Mouse (Mus musculus) bone marrow, adult 2 months (tissue): Measurements from ENCODE around the gene Olfr599. TPM values are rescaled to one million over a fixed set of nuclear protein-coding genes. Genes with fewer than 3 reads are reported as not detected.
"Not testable (repeated sequence)": the region's sequence is repeated elsewhere in the genome, so short reads cannot be mapped to it uniquely, and the experiment has no call there.

ENCODE experiments used
- H3K27ac ChIP-seq: fragments of 200-500 bp; 2 replicates; pipeline ENCODE4 v1.5.1; 2012; ENCODE audit warnings: low read depth, mild to moderate bottlenecking, control low read depth, inconsistent platforms, low read length; ENCODE audit not compliant: control insufficient read depth, poor library complexity, insufficient read depth
- H3K4me1 ChIP-seq: fragments of 200-500 bp; 2 replicates; pipeline ENCODE4 v1.6.1; 2011; ENCODE audit warnings: low read length; ENCODE audit not compliant: control insufficient read depth, insufficient read depth
- H3K4me3 ChIP-seq: fragments of 200-500 bp; replicated peaks from 2 replicates; pipeline ENCODE3; 2011; ENCODE audit warnings: mild to moderate bottlenecking, low read depth, low read length, control low read depth; ENCODE audit not compliant: control insufficient read depth
- CTCF ChIP-seq: fragments of 200-500 bp; IDR thresholded peaks from 2 replicates; pipeline ENCODE4 v1.5.1; 2011; ENCODE audit warnings: low read length, control low read depth; ENCODE audit not compliant: control insufficient read depth, insufficient read depth
- POLR2A ChIP-seq: fragments of 200-500 bp; IDR thresholded peaks from 2 replicates; pipeline ENCODE4 v1.6.1; 2011; ENCODE audit warnings: low read depth, mild to moderate bottlenecking, control low read depth, low read length, borderline replicate concordance; ENCODE audit not compliant: control insufficient read depth
- WGBS: fragments of 180-500 bp; shearing (Covaris S2); methylation state at CpG from one replicate; pipeline ENCODE4 v1.1.7; 2018; 5-methylcytosine and 5-hydroxymethylcytosine counted together
- polyA plus RNA-seq: library from polyadenylated mRNA; stranded (reverse); fragments of >200 nt; gene quantifications from 2 replicates; pipeline ENCODE4 v1.2.4, GENCODE M21; 2011; ENCODE audit warnings: low replicate concordance; ENCODE audit not compliant: missing spikeins, insufficient read depth, insufficient read length

Olfr599 gene
- polyA plus RNA-seq = not detected in 2 replicates

DNA sequence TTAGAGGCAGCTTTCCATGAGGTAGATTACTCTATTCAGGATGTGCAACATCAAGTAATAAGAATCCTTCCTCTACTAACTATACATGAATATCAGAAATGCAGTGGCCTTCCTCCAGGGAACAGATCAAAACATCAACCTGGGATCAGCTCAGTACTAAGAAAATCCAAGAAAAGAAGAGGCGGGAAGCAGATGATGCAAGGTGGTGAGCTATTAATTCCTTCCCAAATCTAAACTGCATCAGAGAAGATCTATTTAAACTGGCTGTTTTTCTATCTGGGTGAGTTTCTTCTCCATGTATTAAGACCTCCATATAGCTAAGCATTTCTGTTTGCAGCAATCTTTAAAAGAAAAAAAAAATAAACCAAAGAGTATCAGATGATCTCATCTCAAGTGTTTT lies at the start of gene Olfr599:
Gene Olfr599 (plus strand): TSS at position 301 of the 400 bp plus-strand sequence.
- no peak within 1 kb of the TSS for H3K27ac ChIP-seq
- H3K4me3 ChIP-seq = no peak within 1 kb of the TSS
- H3K4me1 ChIP-seq = no peaks in the 10 kb centered on the region
- TF ChIP-seq POLR2A (no peak), CTCF (no peak)
- 83% methylated on average over 1 of the region's 1 CpGs for WGBS

- WGBS = 76% methylated on average over 2 of the region's 2 CpGs
- H3K4me1 ChIP-seq, H3K4me3 ChIP-seq, H3K27ac ChIP-seq: not testable (repeated sequence)
Measured at GRCm38 (mm10) chr7:103305348-103305747, 30.4 kb upstream of the Olfr599 start, which contains the start of gene Olfr596. TSS of gene Olfr596 (plus strand) at chr7:103305648.

DNA sequence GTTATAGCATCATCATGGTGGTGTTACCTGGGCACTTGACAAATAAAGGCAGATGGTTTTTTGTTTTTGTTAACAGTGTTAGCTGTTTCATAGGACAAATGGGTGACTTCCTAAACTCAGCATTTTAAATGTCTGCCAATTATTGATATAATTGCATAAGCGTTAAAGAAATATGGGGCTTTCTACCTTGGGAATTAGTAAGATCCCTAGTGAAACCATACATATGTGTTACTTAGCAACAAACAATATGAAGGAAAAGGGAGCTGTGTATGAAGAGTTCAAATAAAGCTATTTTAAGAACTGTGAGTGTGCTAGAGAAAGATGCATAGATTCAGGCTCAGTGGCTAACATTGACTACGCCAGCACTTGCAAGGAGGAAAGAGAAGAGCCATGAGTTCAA lies 19.7 kb upstream of the Olfr599 start, which contains the start of gene Olfr597:
Gene Olfr597 (plus strand): TSS at position 301 of the 400 bp plus-strand sequence.
- H3K4me1 ChIP-seq, H3K4me3 ChIP-seq, H3K27ac ChIP-seq: not testable (repeated sequence)
- 81% methylated on average over 2 of the region's 2 CpGs for WGBS

- H3K27ac ChIP-seq = no peak within 1 kb of the TSS
- no peak within 1 kb of the TSS for H3K4me3 ChIP-seq
- TF ChIP-seq POLR2A = no peak
- no peak for TF ChIP-seq CTCF
- no peaks in the 10 kb centered on the region for H3K4me1 ChIP-seq
Measured at GRCm38 (mm10) chr7:103323268-103323667, 12.4 kb upstream of the Olfr599 start, which contains the start of gene Olfr598. TSS of gene Olfr598 (plus strand) at chr7:103323568.

DNA sequence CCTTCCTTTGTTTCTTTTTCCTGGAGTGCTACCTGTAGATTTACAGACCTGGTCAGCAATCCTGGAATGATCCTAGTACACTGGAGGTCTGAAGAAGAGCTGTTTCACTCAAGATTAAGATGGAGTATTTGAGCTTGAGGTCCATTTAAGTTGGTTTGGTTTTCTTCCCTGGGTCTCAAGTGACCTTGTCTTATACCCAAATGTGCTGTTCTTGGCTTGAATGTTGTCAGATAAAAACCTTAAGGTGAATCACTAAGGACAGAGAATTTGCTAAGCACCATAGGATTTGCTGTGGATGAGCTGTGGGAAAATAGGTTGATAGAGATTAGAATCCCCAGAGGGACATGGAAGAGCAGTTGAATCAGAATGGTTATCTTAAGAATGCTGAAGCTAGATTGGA lies 13.9 kb downstream of the Olfr599 start, which contains the start of gene Olfr600:
Gene Olfr600 (minus strand): TSS at position 101 of the 400 bp plus-strand sequence.
- H3K4me3 ChIP-seq = no peak within 1 kb of the TSS
- H3K27ac ChIP-seq = no peak within 1 kb of the TSS
- H3K4me1 ChIP-seq = no peaks in the 10 kb centered on the region
- TF ChIP-seq POLR2A = no peak
- no peak for TF ChIP-seq CTCF

DNA sequence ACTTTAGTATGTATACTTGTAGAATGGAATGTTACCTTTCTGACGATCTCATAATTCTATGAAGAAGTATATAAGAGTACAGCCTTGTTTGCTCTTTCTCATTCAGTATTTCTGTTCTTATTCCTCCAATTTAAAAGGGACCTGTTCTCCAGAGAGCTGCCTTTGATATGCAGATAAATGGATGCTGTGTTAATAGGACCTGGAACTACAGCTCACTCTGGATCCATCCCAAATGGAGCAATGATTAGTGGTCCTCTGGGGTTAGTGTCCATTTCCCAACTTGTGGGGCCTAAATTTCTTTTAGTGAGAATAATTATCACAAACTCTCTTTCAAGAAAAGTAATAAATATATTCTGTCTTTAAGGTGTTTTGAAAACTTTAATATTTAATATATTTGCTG lies 26.8 kb downstream of the Olfr599 start, which contains the start of gene Olfr601:
Gene Olfr601 (minus strand): TSS at position 101 of the 400 bp plus-strand sequence.
- 77% methylated on average over 1 of the region's 1 CpGs for WGBS
- no peak within 1 kb of the TSS for H3K4me3 ChIP-seq
- no peaks in the 10 kb centered on the region for H3K4me1 ChIP-seq
- no peak within 1 kb of the TSS for H3K27ac ChIP-seq
- no peak for TF ChIP-seq CTCF
- no peak for TF ChIP-seq POLR2A

- TF ChIP-seq CTCF (no peak), POLR2A (no peak)
Measured at GRCm38 (mm10) chr7:103386077-103386476, 50.4 kb downstream of the Olfr599 start, which contains the start of gene Olfr603. TSS of gene Olfr603 (minus strand) at chr7:103386177.

More at GRCm38 (mm10) chr7:103386077-103386476, 50.4 kb downstream of the Olfr599 start, which contains the start of gene Olfr603:
- Histone ChIP-seq H3K27ac (no peak within 1 kb of the TSS), H3K4me1 (no peaks in the 10 kb centered on the region), H3K4me3 (no peak within 1 kb of the TSS)

Other genes starting within 250 kb of the Olfr599 start
- gene Olfr585, start 238.2 kb upstream of the Olfr599 start, polyA plus RNA-seq = not detected in 2 replicates
- gene Olfr586, start 210.3 kb upstream of the Olfr599 start, polyA plus RNA-seq = not detected in 2 replicates
- gene Olfr588-ps1, start 195.0 kb upstream of the Olfr599 start, polyA plus RNA-seq = not detected in 2 replicates
- gene Olfr589, start 179.6 kb upstream of the Olfr599 start, polyA plus RNA-seq = not detected in 2 replicates
- not detected in 2 replicates for gene Olfr591, start 157.6 kb upstream of the Olfr599 start, polyA plus RNA-seq
- not detected in 2 replicates for gene Olfr592, start 151.1 kb upstream of the Olfr599 start, polyA plus RNA-seq
- gene Olfr593, start 124.1 kb upstream of the Olfr599 start, polyA plus RNA-seq = not detected in 2 replicates
- not detected in 2 replicates for gene Olfr594, start 118.9 kb upstream of the Olfr599 start, polyA plus RNA-seq
- gene Usp17ld, start 83.4 kb upstream of the Olfr599 start, polyA plus RNA-seq = not detected in 2 replicates
- gene Olfr596, start 30.3 kb upstream of the Olfr599 start, polyA plus RNA-seq = not detected in 2 replicates
- not detected in 2 replicates for gene Olfr597, start 19.6 kb upstream of the Olfr599 start, polyA plus RNA-seq
- gene Olfr598, start 12.3 kb upstream of the Olfr599 start, polyA plus RNA-seq = not detected in 2 replicates
- gene Olfr600, start 13.8 kb downstream of the Olfr599 start, polyA plus RNA-seq = not detected in 2 replicates
- not detected in 2 replicates for gene Olfr601, start 26.7 kb downstream of the Olfr599 start, polyA plus RNA-seq
- gene Olfr603, start 50.3 kb downstream of the Olfr599 start, polyA plus RNA-seq = not detected in 2 replicates
- gene Usp17lc, start 79.2 kb downstream of the Olfr599 start, polyA plus RNA-seq = not detected in 2 replicates
- gene Olfr605, start 109.5 kb downstream of the Olfr599 start, polyA plus RNA-seq = not detected in 2 replicates
- not detected in 2 replicates for gene Olfr606, start 113.1 kb downstream of the Olfr599 start, polyA plus RNA-seq
- gene Olfr607, start 128.2 kb downstream of the Olfr599 start, polyA plus RNA-seq = 0.70 TPM in 1 of 2 replicates, not detected in the other
- gene Olfr608, start 134.0 kb downstream of the Olfr599 start, polyA plus RNA-seq = not detected in 2 replicates
- gene Olfr609, start 162.1 kb downstream of the Olfr599 start, polyA plus RNA-seq = not detected in 2 replicates
- not detected in 2 replicates for gene Olfr610, start 176.2 kb downstream of the Olfr599 start, polyA plus RNA-seq
- not detected in 2 replicates for gene Olfr611, start 184.9 kb downstream of the Olfr599 start, polyA plus RNA-seq
- gene Olfr612, start 206.8 kb downstream of the Olfr599 start, polyA plus RNA-seq = not detected in 2 replicates
- gene Olfr613, start 212.2 kb downstream of the Olfr599 start, polyA plus RNA-seq = not detected in 2 replicates
- not detected in 2 replicates for gene Olfr615, start 220.2 kb downstream of the Olfr599 start, polyA plus RNA-seq
- not detected in 2 replicates for gene Olfr616, start 233.2 kb downstream of the Olfr599 start, polyA plus RNA-seq
- not detected in 2 replicates for gene Olfr617, start 237.1 kb downstream of the Olfr599 start, polyA plus RNA-seq